Mouse (Mus musculus) hindbrain, embryonic 14.5 days (tissue): ENCODE results near the gene Slc44a4. TPM values are rescaled to one million over a fixed set of nuclear protein-coding genes. Genes with fewer than 3 reads are reported as not detected.
"Not testable (repeated sequence)": the region's sequence is repeated elsewhere in the genome, so short reads cannot be mapped to it uniquely, and the experiment has no call there.

Experiments
- ATAC-seq: fragments of 200-750 bp; cut with Nextera tagmentation; 2 replicates; pipeline ENCODE4 v1.8.0; 2017; ENCODE audit warnings: moderate number of reproducible peaks, mild to moderate bottlenecking, moderate TSS enrichment, moderate library complexity; ENCODE audit not compliant: low FRiP score
- DNase-seq: peaks from one replicate; pipeline ENCODE4 v3.0.0-alpha.2; 2015; ENCODE audit warnings: low spot score
- H3K27ac ChIP-seq: fragments of 300-500 bp; sonication (generic); 2 replicates; pipeline ENCODE4 v1.5.1; 2014; ENCODE audit warnings: mild to moderate bottlenecking, moderate library complexity
- H3K27me3 ChIP-seq: fragments of 300-500 bp; sonication (generic); 2 replicates; pipeline ENCODE4 v1.6.1; 2014; ENCODE audit warnings: mild to moderate bottlenecking, low read length, mixed read lengths; ENCODE audit not compliant: control insufficient read depth, insufficient read depth
- H3K36me3 ChIP-seq: fragments of 300-500 bp; sonication (generic); replicated peaks from 2 replicates; pipeline ENCODE4 v1.6.1; 2014; ENCODE audit not compliant: control insufficient read depth, insufficient read depth
- H3K4me1 ChIP-seq: fragments of 300-500 bp; sonication (generic); replicated peaks from 2 replicates; pipeline ENCODE4 v1.6.1; 2014; ENCODE audit warnings: antibody characterized with exemption, low read length, mixed read lengths; ENCODE audit not compliant: control insufficient read depth, insufficient read depth
- H3K4me2 ChIP-seq: fragments of 300-500 bp; sonication (generic); replicated peaks from 2 replicates; pipeline ENCODE4 v1.6.1; 2014; ENCODE audit warnings: mild to moderate bottlenecking, moderate library complexity
- H3K4me3 ChIP-seq: fragments of 300-500 bp; sonication (generic); replicated peaks from 2 replicates; pipeline ENCODE4 v1.5.1; 2014; ENCODE audit warnings: mild to moderate bottlenecking, low read length
- H3K9ac ChIP-seq: fragments of 300-500 bp; sonication (generic); 2 replicates; pipeline ENCODE4 v1.6.1; 2014
- H3K9me3 ChIP-seq: fragments of 300-500 bp; sonication (generic); 2 replicates; pipeline ENCODE4 v1.6.1; 2016; ENCODE audit warnings: low read length; ENCODE audit not compliant: control insufficient read depth
- WGBS: fragments of 180-500 bp; shearing (Covaris S2); extraction: QIAGEN DNeasy Blood & Tissue Kit; methylation state at CpG from one replicate; pipeline ENCODE4 v1.1.7; 2014; 5-methylcytosine and 5-hydroxymethylcytosine counted together
- polyA plus RNA-seq: library from polyadenylated mRNA; unstranded; fragments of >200 nt; fragmentation: Nextera tagmentation; extraction: Ambion mirVana; gene quantifications from 2 replicates; pipeline ENCODE4 v1.2.1, GENCODE M21; 2014

The Slc44a4 gene
- polyA plus RNA-seq, 1 experiment from 2014 or later, result 0.11 TPM

DNA sequence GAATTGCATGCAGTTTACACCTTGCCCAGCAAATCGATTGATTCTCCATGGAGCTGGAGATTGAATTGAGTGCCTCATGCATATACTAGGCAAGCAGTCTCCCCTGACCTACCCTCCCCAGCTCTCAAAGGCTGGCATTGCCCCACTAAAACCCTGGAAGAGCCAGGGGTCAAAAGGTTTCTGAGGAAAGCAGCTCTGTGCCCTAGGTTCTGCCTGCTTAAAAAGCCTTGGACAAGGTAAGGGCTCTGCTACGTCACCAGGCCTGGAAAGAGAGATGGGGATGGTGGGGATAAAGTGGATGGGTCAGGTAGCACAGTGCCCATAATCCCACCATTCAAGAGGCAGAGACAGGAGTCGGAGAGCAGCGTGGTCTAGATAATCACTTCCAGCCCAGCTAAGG, 40.6 kb downstream of the Slc44a4 start:
- Histone ChIP-seq H3K9ac (no peak overlapping the region), H3K9me3 (no peaks in the 10 kb centered on the region), H3K36me3 (peaks cover 16% of the 10 kb centered on the region), H3K4me1 (peaks cover 21% of the 10 kb centered on the region), H3K4me3 (no peak overlapping the region), H3K27ac (no peak overlapping the region), H3K27me3 (peaks cover 17% of the 10 kb centered on the region), H3K4me2 (no peak overlapping the region)
- no peak for ATAC-seq
- DNase-seq, result no peak
- 86% methylated on average over 4 of the region's 4 CpGs for WGBS

GRCm38 (mm10) chr17:34955884-34956283, 41.6 kb downstream of the Slc44a4 start:
- DNase-seq, result no peak
- peaks cover 5% of the 10 kb centered on the region for H3K36me3 ChIP-seq
- 84% methylated on average over 3 of the region's 3 CpGs for WGBS
- peaks cover 11% of the 10 kb centered on the region for H3K4me1 ChIP-seq
- no peak for ATAC-seq
- no peak overlapping the region for H3K27ac ChIP-seq
- peaks cover 25% of the 10 kb centered on the region for H3K27me3 ChIP-seq
- no peak overlapping the region for H3K9ac ChIP-seq
- no peak overlapping the region for H3K4me2 ChIP-seq
- no peaks in the 10 kb centered on the region for H3K9me3 ChIP-seq
- no peak overlapping the region for H3K4me3 ChIP-seq

DNA sequence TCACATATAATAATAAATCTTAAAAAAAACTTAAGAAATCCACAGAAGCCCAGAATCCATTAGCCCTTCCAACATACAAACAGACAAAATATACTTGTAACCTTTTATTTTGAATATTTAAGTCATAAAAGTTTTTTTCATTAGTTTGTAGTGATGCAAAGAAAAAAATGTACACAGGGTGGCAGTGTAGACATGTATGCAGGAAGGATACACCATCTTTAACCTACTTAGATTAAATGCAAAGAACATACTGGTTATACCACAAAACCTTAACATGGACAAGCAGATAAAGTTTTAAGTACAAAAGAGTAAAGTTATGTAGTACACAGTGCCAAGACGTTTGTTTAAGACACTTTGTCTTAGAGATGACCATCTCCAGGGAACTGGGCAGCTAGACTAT, 42.1 kb downstream of the Slc44a4 start:
- peaks cover 27% of the 10 kb centered on the region for H3K27me3 ChIP-seq
- DNase-seq (peak; percentile 51), ATAC-seq (no peak)
- H3K27ac ChIP-seq, result no peak overlapping the region
- H3K9me3 ChIP-seq, result no peaks in the 10 kb centered on the region
- no peak overlapping the region for H3K4me3 ChIP-seq
- H3K4me1 ChIP-seq, result 0 out of 2 replicates have a peak, but pooled peaks cover 7% of the 10 kb centered on the region
- WGBS, result 38% methylated on average over 1 of the region's 1 CpGs
- no peak overlapping the region for H3K9ac ChIP-seq
- no peak overlapping the region for H3K4me2 ChIP-seq
- H3K36me3 ChIP-seq, result peaks cover under 1% of the 10 kb centered on the region; the same call in 1 of the 2 replicates

DNA sequence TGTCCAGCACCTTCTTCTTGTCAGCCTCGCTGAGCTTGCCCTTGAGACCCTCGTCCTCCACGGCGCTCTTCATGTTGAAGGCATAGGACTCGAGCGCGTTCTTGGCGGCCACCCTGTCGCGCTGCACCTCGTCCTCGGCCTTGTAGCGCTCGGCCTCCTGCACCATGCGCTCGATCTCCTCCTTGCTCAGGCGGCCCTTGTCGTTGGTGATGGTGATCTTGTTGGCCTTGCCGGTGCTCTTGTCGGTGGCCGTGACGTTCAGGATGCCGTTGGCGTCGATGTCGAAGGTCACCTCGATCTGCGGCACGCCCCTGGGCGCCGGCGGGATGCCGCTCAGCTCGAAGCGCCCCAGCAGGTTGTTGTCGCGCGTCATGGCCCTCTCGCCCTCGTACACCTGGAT, 43.0 kb downstream of the Slc44a4 start:
- not testable (repeated sequence) for ATAC-seq

GRCm38 (mm10) chr17:34957966-34958365, 43.7 kb downstream of the Slc44a4 start:
- WGBS, result 36% methylated on average over 23 of the region's 40 CpGs
- H3K9me3 ChIP-seq, H3K4me1 ChIP-seq, H3K4me2 ChIP-seq, H3K4me3 ChIP-seq, H3K9ac ChIP-seq, DNase-seq, H3K36me3 ChIP-seq, ATAC-seq, H3K27ac ChIP-seq: not testable (repeated sequence)
- peaks cover 39% of the 10 kb centered on the region for H3K27me3 ChIP-seq

More for the DNA sequence above, 43.0 kb downstream of the Slc44a4 start:
- not testable (repeated sequence) for H3K4me2 ChIP-seq, DNase-seq, H3K4me3 ChIP-seq, H3K9me3 ChIP-seq, H3K4me1 ChIP-seq, H3K27ac ChIP-seq, H3K9ac ChIP-seq, H3K36me3 ChIP-seq
- 13% methylated on average over 35 of the region's 40 CpGs for WGBS
- peaks cover 34% of the 10 kb centered on the region for H3K27me3 ChIP-seq

- H3K9ac ChIP-seq, result peak overlapping the region; percentile 34; the same call in 1 of the 2 replicates
- H3K36me3 ChIP-seq, H3K4me1 ChIP-seq, H3K27ac ChIP-seq, H3K9me3 ChIP-seq, DNase-seq: not testable (repeated sequence)
- peak; percentile 43 for ATAC-seq
- H3K4me2 ChIP-seq, result peak overlapping the region; percentile 78
- H3K4me3 ChIP-seq, result peak overlapping the region; percentile 36
- H3K27me3 ChIP-seq, result peaks cover 42% of the 10 kb centered on the region
- WGBS, result 1% methylated on average over 21 of the region's 47 CpGs
These were observed 44.5 kb downstream of the Slc44a4 start for GRCm38 (mm10) chr17:34958734-34959129.

DNA sequence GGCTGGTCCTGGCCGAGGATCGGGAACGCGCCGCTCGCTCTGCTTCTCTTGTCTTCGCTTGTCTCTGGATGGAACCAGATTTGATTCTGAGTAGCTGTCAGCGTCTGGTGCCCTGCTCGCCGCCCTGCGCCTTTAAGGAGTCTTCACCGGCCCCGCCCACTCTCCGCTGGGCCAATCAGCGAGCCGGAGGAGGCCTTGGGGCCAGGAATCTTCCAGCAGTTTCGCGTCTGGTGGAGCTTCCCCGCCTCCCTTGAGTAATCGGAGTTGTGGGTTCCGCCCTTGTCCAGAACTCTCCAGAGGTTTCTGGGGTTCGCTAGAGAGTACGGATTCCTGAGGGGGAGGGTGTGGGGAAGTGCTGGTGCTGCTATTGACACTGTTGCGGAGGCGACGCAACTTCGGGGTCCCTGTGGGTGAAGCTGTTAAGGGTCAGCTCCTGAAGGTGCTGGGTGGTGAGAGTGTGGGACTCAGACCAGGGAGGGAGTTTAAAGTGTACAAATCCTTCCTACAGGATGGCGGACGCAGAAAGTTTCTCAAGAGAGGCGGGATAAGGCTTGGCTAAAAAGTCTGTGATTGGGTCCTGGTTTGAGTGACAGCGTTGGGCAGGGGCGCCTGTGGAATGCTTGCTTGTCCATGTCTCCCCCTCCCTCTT, 45.0 kb downstream of the Slc44a4 start, which contains the start of gene Hspa1b:
Hspa1b (minus strand) TSS at position 109 of the 649 bp plus-strand sequence.
- Histone ChIP-seq H3K4me2 (peak within 1 kb of the TSS; percentile 78), H3K4me3 (peak within 1 kb of the TSS; percentile 36), H3K27ac (peak within 1 kb of the TSS; percentile 80), H3K9ac (peak within 1 kb of the TSS; percentile 36; the same call in 1 of the 2 replicates), H3K27me3 (peaks cover 42% of the 10 kb centered on the region)
- under 1% methylated on average over 23 of the region's 32 CpGs for WGBS
- H3K4me1 ChIP-seq, H3K36me3 ChIP-seq, H3K9me3 ChIP-seq: not testable (repeated sequence)
- ATAC-seq (peak; percentile 92), DNase-seq (peak; percentile 64)

- H3K4me1 ChIP-seq, result 0 out of 2 replicates have a peak, but pooled peaks cover 6% of the 10 kb centered on the region
- peaks cover 42% of the 10 kb centered on the region for H3K27me3 ChIP-seq
- peak overlapping the region; percentile 78 for H3K4me2 ChIP-seq
- peak overlapping the region; percentile 80; the same call in 1 of the 2 replicates for H3K27ac ChIP-seq
- WGBS, result 15% methylated on average over 12 of the region's 12 CpGs
- DNase-seq, result no peak
- peak overlapping the region; percentile 36 for H3K4me3 ChIP-seq
- ATAC-seq, result no peak
- no peaks in the 10 kb centered on the region for H3K9me3 ChIP-seq
- H3K9ac ChIP-seq, result peak overlapping the region; percentile 36; the same call in 1 of the 2 replicates
- H3K36me3 ChIP-seq, result no peaks in the 10 kb centered on the region
These were observed 45.7 kb downstream of the Slc44a4 start for GRCm38 (mm10) chr17:34959881-34960515.

DNA sequence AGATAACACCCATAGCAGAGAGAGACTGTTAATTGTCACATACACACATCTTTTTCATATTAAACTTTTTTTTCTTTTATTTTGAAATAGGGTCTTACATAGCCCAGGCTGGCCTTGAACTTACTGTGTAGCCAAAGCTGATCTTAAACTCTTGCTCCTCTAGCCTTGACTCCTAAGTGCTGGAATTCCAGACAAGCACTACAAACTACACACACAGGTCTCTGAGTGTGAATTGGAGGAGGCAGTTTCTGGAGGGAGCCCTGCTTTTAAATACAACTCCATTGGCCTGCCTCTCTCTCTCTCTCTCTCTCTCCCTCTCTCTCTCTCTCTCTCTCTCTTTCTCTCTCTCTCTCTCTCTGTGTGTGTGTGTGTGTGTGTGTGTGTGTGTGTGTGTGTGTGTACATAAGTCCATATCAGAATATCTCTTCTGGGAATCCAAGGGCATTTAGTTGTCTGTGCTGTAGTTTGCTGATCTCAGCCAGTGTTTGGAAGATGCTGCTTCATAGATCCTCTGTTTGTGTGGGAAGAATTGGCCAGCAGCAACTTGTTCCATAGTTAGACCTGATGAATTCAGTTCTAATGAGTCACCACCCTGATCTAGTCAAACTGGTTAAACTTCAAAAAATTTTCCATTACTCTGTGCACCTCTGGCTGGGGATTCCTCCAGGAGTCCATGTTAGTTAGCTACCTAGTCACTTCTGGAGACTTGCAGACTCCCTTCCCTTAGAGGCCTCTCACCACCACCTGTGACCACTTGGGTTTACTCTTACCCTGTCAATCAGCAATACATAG, 46.6 kb downstream of the Slc44a4 start:
- Histone ChIP-seq H3K4me2 (no peak overlapping the region), H3K4me1 (0 out of 2 replicates have a peak, but pooled peaks cover 6% of the 10 kb centered on the region), H3K27ac (no peak overlapping the region), H3K36me3 (no peaks in the 10 kb centered on the region), H3K4me3 (no peak overlapping the region), H3K9ac (no peak overlapping the region), H3K27me3 (peaks cover 33% of the 10 kb centered on the region), H3K9me3 (no peaks in the 10 kb centered on the region)
- ATAC-seq (no peak), DNase-seq (no peak)
